Mouse (Mus musculus): ENCODE data around the gene Krt31.
A peak's percentile ranks its signal among the peaks of the same experiment; 100 is the strongest.

The Krt31 gene

DNA sequence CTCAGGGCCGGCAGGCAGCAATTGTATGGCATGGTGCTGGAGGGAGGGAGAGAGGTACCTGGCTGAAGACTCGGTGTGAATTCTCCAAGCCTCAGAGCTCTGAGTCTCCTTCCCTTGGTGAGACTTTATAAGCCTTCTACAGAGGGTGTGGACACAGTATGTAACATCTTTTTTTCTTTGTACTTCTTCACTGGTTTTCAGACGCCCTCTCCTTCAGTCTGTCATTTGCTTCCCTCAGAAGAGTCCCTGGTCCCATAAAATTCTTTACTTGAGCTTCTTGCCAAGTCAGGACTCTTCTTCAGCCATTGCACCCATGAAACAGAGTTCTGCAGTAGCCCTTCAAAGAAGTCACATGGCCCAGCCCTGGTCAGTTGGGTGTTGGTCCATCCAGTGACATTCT is at the start of gene Krt31:
Gene Krt31 (minus strand): TSS at position 101 of the 400 bp plus-strand sequence.
- no peak for DNase-seq (ENCODE audit: low read depth, low spot score)

GRCm38 (mm10) chr11:100097819-100098218 is 47.5 kb upstream of the Krt31 start:
- no peak for DNase-seq (ENCODE audit: low read depth, low spot score)

GRCm38 (mm10) chr11:100096141-100096540 is 45.8 kb upstream of the Krt31 start, which contains the start of gene Krt35:
Gene Krt35 (minus strand): TSS chr11:100096241.
- no peak for DNase-seq (ENCODE audit: low read depth, low spot score)

DNA sequence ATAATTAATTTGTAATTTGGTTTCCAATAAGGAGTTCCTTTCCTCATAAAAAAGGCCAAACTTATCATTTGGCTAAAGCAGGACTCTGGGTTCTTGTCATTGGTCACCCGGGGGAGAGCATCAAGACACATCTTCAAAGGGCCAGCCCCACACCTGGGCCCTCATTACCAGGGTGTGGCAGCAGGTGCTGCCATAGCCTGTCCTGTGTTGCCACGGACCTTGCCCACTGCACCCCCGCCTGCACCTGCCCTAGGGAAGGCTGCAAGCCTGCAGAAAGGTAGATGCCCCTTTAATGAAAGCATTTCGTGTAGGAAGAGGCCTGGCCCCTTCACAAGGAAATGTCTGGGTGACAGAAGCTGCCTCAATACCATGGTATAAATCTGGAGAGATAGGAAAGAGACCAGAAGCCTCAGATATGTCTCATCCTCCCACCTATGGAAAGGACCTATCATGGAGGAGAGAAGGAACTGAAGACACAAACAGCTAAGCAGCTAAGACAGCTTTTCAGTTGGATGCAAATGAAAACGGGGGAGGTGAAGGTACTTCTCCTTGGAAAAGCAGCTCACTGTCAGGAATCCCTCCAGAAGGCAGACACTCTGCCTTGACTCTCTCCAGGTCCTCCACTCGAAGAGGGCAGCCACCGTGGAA is 38.2 kb upstream of the Krt31 start:
- no peak for DNase-seq (ENCODE audit: low read depth, low spot score)

DNA sequence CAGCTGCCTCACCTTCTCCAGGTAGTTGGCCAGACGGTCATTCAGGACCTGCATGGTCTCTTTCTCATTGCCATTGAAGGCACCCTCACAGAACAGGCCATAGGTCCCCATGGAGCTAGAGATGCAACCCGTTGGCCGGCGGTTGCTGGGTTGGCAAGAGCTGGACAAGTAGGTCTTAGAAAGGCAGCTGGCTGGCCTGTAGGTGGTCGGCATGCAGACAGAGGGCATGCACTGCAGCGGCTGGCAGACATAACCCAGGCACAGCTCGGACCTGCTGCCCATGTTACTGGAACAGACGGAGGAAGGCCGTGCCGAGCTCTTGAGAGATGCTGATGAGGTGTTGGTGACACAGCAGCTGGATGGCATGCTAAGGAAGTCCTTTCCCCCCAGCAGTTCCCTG is 37.5 kb upstream of the Krt31 start, which contains the start of gene Krt32:
Gene Krt32 (minus strand): TSS at position 366 of the 400 bp plus-strand sequence.
- DNase-seq (ENCODE audit: low read depth, low spot score): no peak

GRCm38 (mm10) chr11:100073873-100074272 is 23.5 kb upstream of the Krt31 start:
- no peak for DNase-seq (ENCODE audit: low read depth, low spot score)

- peak; percentile 8 for DNase-seq (ENCODE audit: low read depth, low spot score)
Observed at GRCm38 (mm10) chr11:100067293-100068036, 17.1 kb upstream of the Krt31 start.

GRCm38 (mm10) chr11:100066236-100067010 is 16.1 kb upstream of the Krt31 start:
- DNase-seq (ENCODE audit: low read depth, low spot score): no peak

- DNase-seq (ENCODE audit: low read depth, low spot score): peak; percentile 80
Observed at GRCm38 (mm10) chr11:100058875-100059274, 8.5 kb upstream of the Krt31 start.

DNA sequence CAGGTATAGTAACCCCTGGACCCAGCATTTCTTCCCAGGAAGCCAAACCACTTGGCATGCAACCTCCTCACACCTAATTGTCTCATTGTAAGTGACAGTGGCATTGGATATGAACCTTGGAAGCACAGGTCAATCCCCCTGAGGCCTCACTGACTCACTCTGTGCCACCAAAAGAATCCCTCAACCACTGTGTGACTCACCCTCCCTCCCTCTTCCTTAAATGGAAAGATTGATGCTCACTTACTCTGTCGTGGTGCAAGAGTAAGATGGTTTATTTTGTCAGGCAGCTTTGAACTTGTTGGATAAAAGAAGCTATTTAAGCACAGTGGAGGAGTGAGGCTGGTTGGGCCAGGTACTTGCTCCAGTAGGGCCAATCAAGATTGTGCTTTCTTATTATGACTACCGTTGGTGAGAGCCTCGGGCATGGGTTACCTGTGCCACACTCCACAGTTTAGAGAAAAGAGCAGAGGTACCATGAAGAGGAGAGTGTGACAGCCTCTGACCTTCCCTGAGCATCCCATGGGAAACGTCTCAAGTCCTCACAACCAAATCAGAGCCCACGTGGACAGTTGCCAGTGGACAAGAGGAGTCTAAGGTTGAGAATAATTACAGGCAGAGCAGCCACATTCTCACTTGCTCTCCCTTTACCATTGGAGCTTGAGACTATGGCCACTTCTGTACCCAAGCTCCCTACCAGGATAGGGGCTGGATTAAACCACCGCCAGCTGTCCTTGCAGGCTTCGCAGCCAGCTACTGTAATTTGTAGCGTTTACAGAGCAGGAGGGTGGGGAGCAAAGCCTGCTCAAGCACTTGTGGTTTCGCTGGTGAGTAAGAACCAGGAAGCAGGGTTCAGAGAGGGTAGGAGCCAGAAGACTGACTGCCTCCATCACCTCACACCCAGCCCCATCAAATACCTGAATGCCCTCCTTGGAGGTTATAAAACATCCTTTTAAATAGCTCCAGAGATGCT is 5.6 kb upstream of the Krt31 start:
- DNase-seq (ENCODE audit: low read depth, low spot score): no peak

- no peak for DNase-seq (ENCODE audit: low read depth, low spot score)
Observed at GRCm38 (mm10) chr11:100047193-100047592, 3.2 kb downstream of the Krt31 start.

DNA sequence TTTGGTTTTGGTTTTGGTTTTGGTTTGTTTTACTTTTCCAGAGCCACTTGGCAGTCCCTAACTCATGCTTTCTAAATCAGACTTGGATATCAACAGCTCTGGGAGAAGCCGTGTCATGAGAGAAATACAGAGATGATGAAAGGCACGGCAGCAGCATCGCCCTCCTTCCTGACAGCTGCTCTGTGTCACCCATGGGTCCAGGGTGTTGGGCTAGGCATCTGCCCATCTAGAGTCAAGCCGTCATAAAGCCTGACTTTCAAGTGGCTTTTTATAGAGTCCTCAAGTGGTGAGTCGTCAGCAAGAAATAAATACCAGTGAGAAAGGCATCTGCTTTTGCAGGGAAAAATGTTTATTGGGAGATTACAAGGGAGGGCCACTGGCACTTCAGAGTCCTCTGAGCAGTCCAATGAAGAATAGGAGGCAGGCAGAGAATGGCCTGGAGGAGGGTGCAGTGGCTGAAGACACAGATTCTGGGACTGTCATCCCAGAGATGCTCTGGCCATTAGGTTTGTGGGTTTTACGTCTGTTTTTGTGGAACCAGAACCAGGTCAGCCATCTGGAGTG is 4.0 kb downstream of the Krt31 start:
- DNase-seq (ENCODE audit: low read depth, low spot score): no peak

DNA sequence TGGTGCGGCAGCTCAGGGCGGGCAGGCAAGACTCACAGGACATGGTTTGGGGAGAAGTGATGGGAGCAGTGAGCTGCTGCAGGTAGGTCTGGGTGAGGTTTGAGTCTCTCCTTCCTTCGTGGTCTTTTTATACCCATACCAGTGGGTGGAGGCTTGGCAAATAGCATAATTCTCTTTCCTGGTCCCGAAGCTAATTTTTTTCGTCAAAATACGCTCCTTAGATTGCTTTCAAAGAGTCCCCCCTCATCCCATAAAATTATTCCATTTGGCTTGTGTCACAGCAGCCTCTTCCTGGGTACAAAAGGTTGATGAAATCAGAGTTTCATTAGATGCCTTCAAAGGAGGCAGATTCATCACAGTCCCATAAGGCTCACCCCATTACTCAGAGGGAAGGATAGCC is 8.9 kb downstream of the Krt31 start, which contains the start of gene Krt34:
Gene Krt34 (minus strand): TSS at position 101 of the 400 bp plus-strand sequence.
- no peak for DNase-seq (ENCODE audit: low read depth, low spot score)

- no peak for DNase-seq (ENCODE audit: low read depth, low spot score)
Observed at GRCm38 (mm10) chr11:100029768-100030167, 20.6 kb downstream of the Krt31 start, which contains the start of gene Krt33b. Gene Krt33b (minus strand): TSS chr11:100029868.

GRCm38 (mm10) chr11:100021438-100021837 is 28.9 kb downstream of the Krt31 start:
- no peak for DNase-seq (ENCODE audit: low read depth, low spot score)

DNA sequence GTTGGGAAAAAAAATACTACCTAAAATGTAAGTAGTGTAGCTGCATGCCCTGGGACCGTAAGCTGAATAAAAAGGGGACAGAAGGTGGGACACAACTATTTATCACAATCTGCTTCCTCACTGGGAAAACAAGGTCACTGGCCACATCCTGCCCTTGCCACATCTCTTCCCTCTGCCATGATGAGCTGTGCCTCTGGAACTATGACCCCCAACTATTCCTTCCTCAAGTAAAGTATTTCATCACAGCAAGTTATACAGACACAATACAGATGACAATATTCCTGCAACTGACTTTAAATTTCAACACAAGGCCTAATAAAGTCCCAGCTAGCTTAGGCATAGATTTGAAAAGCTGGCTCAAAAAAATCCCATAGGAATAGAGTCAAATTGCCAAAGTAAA is 30.9 kb downstream of the Krt31 start:
- DNase-seq (ENCODE audit: low read depth, low spot score): no peak

GRCm38 (mm10) chr11:100016112-100016511 is 34.2 kb downstream of the Krt31 start, which contains the start of gene Krt33a:
Gene Krt33a (minus strand): TSS chr11:100016212.
- DNase-seq (ENCODE audit: low read depth, low spot score): no peak

- DNase-seq (ENCODE audit: low read depth, low spot score): no peak
Observed at GRCm38 (mm10) chr11:100013691-100014171, 36.6 kb downstream of the Krt31 start.

GRCm38 (mm10) chr11:100010682-100011081 is 39.7 kb downstream of the Krt31 start:
- DNase-seq (ENCODE audit: low read depth, low spot score): no peak

DNA sequence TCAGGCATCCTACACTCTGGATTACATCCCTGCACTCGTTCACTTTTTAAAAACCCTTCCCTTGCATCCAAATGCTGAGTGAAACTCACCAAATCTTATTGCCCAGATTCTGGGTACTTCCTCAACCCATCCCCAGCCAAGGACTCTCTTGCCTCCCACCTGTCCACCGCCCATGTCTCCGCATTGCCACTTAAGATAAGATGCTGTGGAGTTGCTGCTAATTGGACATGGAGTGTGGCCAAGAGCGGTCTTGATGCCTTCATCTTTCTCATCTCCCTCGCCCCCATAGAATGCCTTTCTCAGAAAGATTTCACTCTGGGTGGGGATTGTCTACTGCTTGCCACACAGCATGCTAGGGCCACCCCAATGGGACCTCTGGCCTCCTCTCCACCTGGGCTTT is 42.0 kb downstream of the Krt31 start:
- no peak for DNase-seq (ENCODE audit: low read depth, low spot score)

All from ZHBTc4 (cell line).